Mouse (Mus musculus): Measurements from ENCODE around the gene Lhx6.

The Lhx6 gene

DNA sequence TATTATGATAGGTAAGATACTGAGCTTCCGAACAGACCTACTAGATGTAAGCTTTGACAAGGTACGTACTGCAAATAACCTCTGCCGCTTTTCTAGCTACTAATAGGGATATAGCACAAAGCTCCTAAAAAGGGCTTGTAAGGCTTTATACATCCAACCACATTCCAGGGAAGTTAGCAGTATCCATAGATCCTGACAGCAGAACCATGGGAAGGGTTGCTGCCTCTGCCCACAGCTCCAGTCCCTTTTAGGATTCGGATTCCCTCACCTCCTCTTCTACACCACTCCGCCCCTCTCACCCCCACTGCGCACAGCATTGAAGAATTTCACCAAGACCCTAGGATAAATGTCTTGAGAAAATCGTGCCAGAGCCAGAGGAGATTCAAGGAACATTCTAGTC, 11.9 kb downstream of the Lhx6 start:
- DNase-seq (ENCODE audit: extremely low read depth, low read depth): no peak

DNA sequence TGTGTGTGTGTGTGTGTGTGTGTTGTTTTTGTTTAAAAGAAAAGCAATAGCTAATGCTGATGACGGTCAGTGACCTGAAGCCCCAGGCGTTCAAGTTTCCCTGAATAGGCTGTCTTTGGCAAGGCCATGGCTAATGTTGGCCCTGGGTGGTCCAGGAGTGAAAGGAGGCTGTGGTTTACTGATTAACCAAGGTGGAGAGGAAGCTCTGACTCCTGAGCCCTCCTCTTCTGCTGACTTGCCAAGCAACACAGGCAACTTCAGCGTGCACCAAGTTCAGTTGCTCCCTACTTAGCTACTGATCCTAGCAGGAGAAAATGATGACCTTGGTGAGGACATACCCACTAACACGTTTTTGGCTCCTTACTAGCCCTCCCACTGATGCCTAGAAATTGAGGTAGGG, 12.5 kb downstream of the Lhx6 start:
- peak; percentile 37 for DNase-seq (ENCODE audit: extremely low read depth, low read depth)

DNA sequence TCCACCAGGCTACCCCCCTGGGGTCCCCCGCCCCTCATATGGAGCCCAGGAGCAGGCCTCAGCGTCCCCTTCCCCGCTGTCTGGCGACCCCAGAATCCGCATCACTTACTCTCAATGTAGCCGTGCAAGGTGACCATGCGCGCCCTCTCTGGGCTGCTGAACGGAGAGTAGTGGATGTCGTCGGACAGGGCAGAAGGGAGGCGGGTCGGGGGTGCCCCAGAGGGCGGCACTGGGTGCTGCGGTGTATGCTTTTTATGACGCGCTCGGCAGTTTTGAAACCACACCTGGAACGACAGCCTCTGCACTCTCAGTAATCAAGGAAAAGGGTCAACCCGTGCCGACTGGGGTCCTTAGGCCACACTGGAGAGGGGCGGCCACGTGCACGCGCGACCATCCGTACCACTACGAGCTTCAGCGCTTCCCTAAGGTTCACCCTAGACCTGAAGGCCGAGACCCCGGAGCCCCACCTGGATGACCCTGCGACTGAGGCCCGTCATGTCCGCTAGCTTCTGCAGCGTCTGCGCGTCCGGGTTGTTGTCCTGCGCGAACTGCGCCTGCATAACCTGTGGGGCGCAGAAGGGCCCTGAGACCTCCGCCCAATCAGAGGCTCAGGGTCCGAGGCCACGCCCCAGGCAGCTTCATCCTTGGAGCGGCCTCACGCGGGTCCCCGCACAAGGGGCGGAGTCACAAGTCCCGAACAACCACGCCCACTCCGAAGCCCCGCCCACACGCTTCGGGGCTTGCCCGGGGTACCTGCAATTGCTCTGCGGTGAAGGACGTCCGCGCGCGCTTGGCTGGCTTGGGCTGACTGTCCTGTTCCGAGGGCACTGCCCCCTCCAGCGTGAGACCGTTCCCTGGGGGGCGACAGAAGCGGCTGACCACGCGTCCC, 14.1 kb downstream of the Lhx6 start:
- peak; percentile 77 for DNase-seq (ENCODE audit: extremely low read depth, low read depth)

DNA sequence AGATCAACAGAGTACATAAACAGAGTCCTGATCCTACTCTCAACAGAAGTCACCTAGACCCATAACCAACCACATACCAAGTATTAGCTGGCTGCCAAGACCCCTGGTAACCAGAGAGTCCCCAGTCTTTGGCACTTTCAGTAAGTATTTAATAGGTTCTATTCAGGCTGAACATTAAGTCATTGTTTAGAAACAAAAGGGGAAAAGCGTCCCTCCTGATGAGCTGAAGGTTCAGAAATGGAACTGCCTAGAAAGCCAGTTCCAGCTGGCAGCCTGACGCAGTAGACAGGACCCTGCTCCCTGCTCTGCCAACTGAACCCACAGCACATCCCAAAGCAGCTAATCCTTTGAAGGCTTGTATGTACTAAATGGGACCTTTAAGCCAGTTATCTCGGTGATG, 16.0 kb downstream of the Lhx6 start:
- DNase-seq (ENCODE audit: extremely low read depth, low read depth): no peak

DNA sequence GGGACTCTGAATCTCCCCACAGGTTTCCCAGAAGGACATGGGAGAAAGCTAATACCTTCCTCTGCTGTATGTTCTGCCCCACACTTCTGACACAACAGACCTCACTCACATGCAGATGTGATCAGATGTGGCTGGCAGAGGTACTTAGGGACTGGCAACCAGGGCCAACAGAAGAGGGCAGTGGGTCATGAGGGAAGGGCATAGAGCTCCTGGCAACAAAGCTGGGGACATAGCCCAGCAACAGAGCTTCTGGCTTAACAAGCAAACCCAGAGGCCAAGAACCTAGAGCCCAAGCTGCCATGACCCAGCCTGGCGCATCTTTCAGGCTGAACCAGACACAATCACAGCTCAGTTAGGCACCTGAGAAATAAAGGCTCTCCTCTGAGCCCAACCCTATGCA, 20.2 kb downstream of the Lhx6 start:
- DNase-seq (ENCODE audit: extremely low read depth, low read depth): no peak

DNA sequence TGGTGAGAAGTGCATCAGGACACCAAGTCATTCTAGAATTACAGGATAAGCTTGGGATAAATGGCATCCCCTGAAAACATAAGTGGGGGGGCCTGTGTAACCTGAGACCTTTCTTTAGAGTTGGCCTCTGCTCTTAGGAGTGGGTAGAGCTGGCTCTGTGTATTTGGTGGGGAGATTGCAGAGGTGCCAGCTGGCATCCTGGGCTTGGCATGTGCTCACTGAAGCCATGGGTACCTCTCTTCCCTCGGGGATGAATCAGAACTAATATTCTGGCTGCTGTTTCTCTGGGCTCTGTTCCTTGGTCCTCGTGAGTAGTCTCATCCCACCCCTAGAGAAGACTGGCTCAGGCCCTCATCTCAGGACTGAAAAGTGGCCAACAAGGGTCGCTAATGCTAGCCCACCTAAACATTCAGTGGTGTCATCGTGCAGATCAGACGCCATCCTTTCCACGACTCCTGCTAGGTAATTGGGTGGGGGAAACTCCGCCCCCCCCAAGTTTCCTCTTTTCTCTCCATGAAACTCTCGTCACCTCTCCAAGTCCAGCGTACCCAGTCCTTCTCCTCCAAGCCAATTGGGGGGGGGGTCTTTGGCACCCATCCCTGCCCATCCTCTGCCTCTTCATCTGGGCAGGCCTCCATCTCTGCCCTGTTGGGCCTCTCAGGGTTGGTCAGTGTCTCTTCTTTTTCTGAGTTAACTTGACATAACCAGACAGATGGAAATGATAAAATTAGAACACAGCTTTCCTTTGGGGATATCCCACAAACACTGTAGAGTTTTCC, 22.2 kb downstream of the Lhx6 start:
- DNase-seq (ENCODE audit: extremely low read depth, low read depth): no peak

DNA sequence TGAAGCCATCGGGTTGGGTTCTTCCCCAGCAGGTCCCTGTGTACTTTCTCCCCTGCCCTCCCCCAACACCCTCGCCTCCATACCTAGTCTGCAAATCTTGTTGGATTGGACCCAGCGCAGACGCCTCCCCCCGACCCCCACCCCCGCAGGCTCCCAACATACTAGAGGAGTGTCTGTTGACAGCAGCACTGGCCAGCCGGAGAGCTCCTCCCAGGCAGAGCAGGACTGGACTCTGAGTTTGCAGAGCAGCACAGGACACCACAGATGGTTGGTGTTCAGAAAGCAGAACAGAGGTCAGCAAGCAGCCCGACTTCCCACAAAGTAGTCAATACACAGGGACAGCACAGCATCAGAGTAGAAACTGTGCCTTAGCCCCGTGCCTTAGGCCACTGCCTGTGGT, 23.8 kb downstream of the Lhx6 start:
- DNase-seq (ENCODE audit: extremely low read depth, low read depth): no peak

DNA sequence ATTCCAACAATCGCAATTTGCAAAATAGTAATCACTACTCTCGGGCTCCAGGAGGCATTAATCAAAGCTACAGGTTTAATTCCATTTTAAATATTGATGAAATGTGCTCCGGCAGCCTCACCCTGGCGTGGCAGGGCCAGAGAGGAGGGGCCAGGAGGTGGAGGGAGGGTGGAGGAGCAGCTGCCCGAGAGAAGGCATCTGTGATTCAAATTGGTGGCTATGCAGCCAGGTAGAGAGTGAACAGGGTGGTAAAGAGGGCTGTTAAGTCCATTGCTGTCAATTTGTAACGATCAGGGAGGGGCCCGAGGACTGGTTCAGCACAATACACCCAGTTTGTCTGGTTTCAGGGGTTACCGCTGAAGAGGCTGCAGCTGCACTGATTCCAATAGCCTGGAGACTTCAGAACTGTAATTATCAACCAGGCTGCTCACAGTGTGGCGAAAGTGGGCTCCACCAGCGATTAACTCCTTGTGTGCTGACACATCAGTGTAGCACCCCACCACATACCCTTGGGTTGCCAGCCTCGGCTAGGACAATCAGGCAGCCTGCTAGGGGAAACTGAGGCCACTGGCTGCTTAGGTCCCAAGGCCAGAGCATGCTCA, 27.9 kb downstream of the Lhx6 start:
- no peak for DNase-seq (ENCODE audit: extremely low read depth, low read depth)

DNA sequence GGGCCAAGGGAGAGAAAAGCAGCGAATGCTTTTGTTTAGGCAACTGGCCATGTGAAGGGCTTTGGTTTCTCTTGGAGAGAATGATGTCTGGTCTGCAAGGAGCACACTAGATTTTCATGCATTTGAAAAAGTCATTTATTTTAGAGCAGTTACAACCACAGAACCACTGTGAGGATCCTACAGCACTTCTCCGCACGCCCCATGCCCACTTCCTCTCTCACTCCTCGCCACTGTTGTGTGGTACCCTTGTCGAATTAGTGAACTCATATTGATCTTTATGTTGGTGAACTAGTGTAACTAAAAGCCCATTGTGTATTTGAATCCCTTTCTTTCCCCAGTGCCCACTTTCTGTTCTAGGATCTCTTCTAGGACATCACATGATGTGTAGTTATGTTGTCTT, 30.0 kb downstream of the Lhx6 start:
- DNase-seq (ENCODE audit: extremely low read depth, low read depth): no peak

DNA sequence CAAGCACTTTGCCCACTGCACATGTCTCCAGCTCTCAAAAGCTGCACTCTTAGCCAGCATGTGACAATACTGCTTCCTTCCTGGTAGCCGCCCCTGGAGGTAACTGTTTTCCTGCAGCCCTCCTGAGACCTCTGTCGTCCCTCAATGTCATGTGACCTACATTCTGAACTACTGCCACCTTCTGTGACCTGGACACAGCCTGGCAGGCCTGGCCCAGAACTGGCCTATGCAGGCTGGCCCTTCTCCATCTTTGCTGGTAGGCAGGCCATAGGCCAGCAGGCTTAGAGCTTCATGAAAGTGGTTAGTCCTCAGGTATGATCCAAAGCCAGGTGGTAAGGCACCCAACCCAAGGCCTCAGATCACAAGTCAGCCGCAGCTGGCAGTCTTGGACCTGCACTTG, 31.4 kb downstream of the Lhx6 start:
- no peak for DNase-seq (ENCODE audit: extremely low read depth, low read depth)

DNA sequence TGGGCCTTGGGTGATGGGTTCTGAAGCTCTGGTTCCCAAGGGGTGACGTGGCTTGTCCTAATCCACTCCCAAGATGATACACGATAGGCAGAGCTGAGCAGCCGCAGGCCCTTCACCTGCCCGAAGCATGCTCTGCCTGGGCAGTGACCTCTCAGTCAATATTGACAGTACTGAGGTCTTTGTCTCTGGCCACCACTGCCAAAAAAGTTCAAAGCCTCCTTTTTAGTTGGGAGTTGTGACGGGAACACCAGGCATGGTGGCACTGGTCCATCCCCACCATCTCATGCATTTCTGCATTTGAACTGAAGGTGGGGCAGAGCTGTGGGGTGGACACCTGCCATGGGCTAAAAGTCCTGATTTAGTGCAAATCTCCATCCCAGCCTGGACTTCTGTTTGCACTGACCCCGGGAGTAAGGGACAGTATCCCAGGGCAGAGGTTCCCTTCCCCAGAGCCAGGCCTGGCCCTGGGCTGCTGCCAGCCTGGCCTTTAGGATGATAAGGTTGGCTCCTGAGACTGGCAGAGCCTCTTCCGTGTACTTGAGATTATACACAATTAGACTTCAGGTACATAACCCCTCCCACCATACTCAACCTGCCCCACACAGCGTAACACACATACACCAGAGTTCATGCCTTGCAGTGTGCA, 33.4 kb downstream of the Lhx6 start:
- no peak for DNase-seq (ENCODE audit: extremely low read depth, low read depth)

DNA sequence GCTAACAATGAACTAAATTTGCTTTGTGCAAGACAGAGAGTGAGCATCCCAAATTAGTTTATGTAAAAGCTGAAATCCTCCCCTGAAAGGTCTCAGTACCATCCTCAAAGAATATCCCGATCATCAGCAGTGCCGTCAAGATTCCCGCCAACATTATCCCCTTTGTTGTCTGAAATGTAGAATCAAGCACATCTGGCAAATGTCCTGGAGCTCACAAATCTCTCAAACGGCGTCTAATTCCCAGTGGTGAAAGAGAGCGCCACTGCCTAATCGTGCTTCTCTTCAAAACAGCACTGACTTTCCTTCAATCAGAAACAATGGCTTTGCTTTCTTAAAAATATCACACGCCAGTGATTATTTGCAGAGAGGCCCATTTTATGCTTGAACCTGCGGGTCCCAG, 38.1 kb downstream of the Lhx6 start:
- DNase-seq (ENCODE audit: extremely low read depth, low read depth): no peak

DNA sequence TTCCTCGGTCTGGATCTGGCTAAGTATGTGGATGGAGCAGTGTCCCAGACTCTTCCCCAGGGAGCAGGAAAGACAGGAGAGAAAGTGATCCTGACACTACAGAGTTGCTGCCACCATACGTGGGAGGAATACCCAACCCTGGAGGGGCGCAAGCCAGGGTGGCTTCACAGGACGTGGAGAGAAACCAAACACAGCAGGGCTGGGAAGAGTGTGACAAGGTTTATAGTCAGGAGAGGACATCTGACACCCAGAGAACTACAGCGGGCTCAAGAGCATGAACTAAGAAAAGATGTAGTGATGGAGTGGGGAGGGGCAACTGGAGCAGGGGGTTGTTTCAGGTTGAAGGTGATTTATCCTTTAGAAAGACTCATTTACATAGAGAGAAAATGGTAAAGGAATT, 43.8 kb downstream of the Lhx6 start:
- DNase-seq (ENCODE audit: extremely low read depth, low read depth): no peak

DNA sequence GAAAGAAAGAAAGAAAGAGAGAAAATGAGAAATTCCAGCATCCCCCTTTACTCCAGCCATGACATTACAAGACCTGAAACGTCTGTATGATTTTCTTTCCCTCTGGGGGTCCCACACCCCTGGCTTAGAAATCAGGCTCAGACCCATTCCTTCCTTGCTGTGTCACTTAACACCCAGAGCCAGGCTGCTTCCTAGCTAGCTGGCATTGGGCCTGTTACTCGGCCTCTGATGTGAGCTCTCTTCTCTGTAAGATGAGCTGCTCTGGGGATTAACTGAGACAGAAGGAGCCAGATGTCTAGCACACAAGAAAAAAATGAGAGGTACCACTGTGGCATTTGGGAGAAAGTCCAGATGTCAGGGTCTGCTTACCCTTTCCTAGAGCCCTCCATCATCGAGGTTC, 49.0 kb downstream of the Lhx6 start:
- DNase-seq (ENCODE audit: extremely low read depth, low read depth): no peak

DNA sequence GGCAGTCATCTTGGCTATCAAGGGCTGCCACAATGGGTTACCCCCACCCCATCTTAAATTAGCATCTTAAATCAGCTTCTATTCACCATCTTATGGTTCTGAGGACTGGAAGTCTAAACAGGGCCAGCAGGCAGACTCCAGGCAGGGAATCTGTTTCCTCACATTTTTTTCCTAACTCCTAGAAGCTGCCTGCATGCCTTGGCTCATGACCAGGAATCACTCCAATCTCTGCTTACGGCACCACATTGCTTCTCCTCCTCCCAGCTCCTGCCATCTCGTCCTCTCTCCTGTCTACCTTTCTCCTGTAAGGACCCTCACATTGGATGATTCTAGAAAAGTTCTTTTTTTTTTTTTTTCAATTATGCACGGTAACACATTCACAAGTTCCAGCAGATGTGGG, 52.0 kb downstream of the Lhx6 start:
- DNase-seq (ENCODE audit: extremely low read depth, low read depth): no peak

DNA sequence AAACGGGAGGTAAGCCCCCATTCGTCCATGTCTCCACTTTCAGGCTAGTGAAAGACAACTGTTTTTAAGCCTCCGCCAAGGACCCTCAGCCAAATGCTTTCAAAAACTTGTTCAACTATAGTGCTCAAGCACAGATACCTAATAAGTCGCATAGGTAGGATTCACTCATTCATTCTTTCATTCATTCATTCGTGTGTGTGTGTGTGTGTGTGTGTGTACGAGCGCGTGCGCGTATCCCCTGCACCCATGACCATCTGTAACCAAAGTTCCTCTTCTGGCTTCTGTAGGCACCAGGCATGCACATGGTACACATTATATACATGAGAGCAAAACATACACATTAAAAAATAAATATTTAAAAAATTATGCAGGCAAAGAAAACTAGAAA, 55.6 kb downstream of the Lhx6 start:
- no peak for DNase-seq (ENCODE audit: extremely low read depth, low read depth)

DNA sequence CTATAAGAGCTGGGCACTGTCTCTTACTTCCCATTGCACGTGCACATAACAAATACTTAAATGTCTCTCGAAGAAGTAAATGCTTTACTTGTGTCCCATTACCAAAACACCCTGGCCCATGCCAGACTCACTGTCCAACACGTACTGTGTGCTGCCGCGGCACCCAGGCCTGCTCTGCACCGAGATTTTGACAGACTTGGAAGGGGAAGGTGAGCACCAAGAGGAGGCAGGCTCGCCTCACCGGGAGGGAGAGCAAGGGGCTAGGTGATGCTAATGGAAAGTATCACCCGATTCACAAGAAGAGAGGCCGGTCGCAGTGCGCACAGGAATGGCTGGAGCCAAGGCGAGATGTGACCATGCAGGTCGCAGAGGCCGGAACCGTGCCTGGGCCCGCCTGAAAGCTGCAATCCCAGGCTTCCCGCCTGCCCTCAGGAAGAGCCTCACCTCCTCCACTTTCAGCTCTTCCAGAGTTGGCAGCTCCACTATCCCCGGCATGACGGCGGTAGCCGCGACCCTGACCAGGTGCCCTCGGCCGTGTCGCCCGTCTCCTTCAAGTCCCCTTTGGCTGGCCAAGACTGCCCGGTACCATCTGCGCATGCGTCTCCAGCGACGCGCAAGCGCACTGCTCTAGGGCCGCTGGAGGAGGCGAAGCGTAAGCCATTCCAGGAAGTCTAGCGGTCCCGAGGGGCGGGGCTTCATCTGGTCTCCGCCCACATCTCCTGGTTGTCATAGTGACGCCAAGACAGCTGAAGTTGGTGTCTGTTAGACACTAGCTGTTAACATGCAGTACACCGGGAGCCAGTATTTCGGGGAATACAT, 56.3 kb downstream of the Lhx6 start, which contains the start of the genes Ndufa8 and Morn5:
Gene Ndufa8 (minus strand): TSS at position 659 of the 819 bp plus-strand sequence.
Gene Morn5 (plus strand): TSS at position 711 of the 819 bp plus-strand sequence.
- peak; percentile 87 for DNase-seq (ENCODE audit: extremely low read depth, low read depth)

DNA sequence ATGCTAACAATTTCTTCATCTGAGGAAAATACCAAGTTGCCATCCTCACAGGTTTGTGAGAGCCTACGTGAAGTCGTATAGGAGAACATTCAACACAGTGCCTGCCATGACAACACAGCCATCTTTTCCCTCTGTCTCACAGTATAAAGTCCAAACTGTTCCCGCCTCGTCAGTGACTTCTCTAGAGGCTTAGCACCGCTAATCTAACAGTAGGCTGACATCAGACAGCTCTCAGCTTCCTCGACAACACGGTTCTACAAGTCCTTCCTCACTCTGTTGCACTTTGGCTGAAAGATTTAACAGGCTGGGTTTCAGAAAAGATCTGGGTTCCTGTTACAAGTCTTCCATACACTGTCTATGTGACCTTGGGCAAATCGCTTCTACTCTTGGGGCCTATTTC, 57.0 kb downstream of the Lhx6 start:
- peak; percentile 30 for DNase-seq (ENCODE audit: extremely low read depth, low read depth)

DNA sequence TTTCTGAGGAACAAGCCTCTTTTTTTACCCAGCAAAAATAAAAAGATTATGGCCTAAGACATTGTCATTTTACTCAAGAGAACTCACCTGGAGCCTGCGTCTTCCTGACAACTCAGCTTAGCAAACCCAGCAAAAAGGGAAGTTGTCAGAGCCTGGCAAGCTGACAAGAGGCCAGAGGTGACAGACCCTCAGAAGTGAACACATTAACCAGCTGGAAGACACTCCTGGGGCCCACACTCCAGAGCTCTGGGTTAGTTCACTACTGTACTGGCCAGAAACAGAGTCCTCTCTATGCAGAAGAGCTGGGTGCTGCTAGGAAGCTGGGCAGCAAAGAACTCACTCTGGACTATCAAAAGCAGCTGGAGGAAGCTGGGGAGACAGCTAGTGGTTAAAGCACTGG, 64.3 kb downstream of the Lhx6 start:
- DNase-seq (ENCODE audit: extremely low read depth, low read depth): no peak

DNA sequence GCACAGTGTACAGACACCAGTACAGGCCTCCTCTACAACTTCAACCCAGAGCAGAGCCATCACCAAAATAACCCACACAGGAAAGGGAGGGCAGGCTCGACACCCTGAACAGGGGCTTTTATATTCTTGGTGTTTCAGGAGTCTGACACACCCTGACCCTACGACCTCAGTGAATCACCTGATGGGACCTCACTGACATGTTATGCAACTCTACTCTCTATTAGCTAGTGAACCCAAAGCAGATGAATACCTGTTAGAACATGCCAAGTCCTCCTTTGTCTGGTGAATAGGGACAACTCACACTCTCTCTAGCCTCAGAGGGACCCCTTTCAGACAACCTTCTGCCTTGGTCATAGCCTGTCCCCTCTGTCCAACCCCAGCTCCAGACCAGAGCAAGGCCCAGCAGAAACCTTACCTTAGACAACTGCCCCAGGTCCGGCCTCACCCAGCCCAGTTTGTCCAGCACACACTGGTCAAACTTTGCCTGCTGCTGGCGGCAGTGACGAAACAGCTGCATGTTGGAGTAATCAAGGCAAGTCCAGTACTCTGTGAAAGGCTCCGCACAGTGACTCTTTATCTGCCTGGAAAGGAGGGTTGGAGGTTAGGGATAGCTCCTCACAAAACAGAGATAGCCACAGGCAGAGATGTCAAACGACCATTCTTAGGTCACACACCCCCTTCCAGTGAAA, 65.8 kb downstream of the Lhx6 start:
- no peak for DNase-seq (ENCODE audit: extremely low read depth, low read depth)

Data from MEL-GATA-1-ER (cell line).